Mouse (Mus musculus) spleen, embryonic (tissue): ENCODE data around the gene Olfr1259.
"Not testable (repeated sequence)": the region's sequence is repeated elsewhere in the genome, so short reads cannot be mapped to it uniquely, and the experiment has no call there.

Experiments used
- CTCF ChIA-PET: fragments of 350-600 bp; sonication (Branson Sonifier 250); formaldehyde crosslinking; loops from one replicate; lab custom pipeline; 2022; lab: Charles Lee

Olfr1259 gene

DNA sequence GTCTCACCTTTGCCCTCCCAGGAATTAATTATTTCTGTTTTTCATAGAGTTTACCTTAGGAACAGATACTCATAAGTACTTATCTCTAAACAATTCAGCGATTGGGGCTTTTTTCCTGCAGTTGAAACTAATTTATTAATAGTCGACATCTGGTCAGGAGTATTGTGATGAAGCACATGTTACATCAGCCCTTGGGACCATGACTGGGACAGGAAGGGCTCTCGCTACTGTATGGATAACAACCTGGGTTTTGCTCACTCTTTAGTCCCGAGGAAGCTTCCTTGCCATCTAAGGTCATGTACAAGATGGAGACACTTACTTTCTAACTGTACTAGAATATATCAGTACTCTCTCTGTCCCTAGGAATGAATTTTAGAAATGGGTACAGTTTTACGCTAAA lies at the start of gene Olfr1259:
TSS of gene Olfr1259 (minus strand) at position 101 of the 400 bp plus-strand sequence.
- CTCF ChIA-PET: no interaction called here

DNA sequence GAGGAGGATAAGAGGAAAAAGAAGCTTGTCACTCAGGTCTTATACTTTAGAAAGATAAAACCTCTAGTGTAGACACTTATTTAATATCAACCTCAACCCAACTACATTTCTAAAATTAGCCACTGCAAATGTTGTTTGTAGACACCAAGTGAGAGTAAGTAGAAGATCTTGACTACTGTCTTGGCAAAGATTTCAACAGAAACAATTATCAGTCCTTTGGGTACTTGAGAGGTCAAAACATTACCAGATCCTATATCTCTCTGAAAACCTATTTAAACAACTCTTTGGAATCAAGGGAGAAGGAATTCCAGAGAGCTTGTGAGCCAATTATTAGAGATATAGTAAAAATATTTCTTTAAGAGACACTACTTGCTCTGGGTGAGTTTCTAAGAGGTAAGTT lies 42.5 kb upstream of the Olfr1259 start, which contains the start of gene Olfr1261:
TSS of gene Olfr1261 (plus strand) at position 301 of the 400 bp plus-strand sequence.
- CTCF ChIA-PET: no interaction called here

DNA sequence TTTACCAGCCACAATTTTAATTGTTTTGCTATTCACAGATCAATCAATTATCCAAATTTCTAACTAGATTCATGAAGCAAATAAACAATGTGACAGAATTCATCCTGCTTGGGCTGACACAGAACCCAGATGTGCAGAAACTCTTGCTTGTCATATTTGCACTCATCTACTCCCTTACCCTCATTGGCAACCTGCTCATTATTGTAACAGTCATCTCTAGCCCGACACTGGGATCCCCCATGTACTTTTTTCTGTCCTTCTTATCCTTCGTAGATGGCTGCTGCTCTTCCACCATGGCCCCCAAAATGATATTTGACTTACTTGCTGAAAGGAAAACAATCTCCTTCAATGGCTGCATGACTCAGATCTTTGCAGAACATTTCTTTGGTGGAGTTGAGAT lies 29.2 kb upstream of the Olfr1259 start:
- CTCF ChIA-PET: no interaction called here

DNA sequence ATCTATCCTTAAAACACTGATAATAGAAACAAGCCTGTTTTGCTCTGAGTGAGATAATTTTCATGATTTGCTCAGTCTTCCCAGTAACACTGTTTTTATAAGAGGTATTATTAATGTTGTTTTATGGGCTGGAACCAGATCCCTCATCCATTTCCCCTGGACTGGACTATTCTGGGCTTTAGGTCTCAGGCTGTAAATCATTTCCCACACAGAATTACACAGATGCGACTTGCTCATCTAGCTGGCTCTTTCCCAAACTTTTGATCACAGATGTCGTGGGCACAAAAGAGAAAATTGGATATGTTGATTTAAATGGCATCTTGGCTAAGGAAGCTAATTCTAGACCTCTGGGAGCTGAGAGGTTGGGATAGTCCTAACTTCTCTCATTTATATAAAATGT lies 25.7 kb upstream of the Olfr1259 start, which contains the start of gene Olfr1260:
TSS of gene Olfr1260 (plus strand) at position 157 of the 400 bp plus-strand sequence.
- CTCF ChIA-PET: no interaction called here

DNA sequence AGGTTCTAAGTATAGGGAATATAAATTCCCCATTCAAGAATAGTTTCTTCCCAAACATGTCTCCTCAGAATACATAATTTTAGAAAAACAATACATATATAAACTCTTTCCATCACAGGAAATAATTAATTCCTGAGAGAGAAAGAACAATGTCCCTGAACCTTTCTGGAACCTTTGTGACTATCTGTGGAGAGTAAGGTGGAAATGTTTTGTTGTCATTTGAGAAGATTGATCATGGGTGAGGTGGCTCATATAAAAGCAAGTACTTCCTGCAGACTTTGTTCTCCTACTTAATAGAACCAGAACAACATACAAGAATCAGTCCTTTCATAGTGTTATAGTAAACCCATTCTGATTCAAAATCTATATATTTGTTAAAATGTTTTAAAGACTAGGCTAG lies 21.5 kb downstream of the Olfr1259 start, which contains the start of gene Olfr1258:
TSS of gene Olfr1258 (plus strand) at position 301 of the 400 bp plus-strand sequence.
- CTCF ChIA-PET: interaction anchor here (0.5 kb wide), 1 partner anchor 1725 kb away, joined by 5 read pairs; no protein-coding TSS in a partner anchor

DNA sequence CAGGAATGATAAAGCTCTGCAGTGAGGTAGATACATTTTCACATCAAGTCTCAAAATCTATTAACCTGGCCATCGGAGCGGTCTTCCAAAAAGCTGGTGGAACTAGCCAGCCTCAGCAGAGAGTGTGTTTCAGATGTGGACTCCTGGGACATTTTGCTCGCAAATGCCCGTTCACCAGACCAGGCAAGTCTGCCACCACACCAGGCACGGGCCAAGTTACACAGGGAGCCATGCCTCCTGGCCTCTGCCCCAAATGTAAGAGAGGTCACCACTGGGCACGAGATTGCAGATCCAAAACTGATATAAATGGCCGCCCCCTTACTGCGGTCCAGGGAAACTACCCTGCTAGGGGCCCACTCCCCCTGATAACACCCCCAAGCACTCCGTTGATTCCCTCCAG lies 35.8 kb downstream of the Olfr1259 start:
- CTCF ChIA-PET: not testable (repeated sequence)
